Mouse (Mus musculus): ENCODE results near the gene Col15a1.

DNA sequence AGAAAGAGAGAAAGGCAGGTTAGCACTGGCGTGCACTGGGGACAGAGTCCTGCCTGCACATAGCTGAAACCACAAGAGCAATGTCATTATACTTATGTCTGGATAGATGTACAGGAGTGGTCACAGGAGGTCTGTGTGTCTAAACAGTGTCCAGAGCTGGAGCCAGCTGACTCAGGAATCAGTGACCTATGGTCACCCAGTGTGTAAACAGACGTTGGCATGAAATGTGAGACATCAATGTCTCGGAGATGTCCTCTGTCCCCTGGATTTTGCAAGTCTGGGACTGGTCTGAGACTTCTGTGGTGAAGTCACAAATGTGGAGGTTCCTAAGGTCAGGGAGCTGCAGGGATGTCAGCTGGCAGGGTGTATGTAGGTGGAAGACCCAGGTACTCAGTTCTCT, 50.2 kb downstream of the Col15a1 start:
- TF ChIP-seq POLR2A (IDR thresholded peaks at IDR 0.05; ENCODE audit: borderline replicate concordance, extremely low read depth, insufficient read depth, insufficient read length, poor library complexity, severe bottlenecking) (no peak), CTCF (IDR thresholded peaks at IDR 0.05; ENCODE audit: borderline replicate concordance, extremely low read depth, insufficient read depth, insufficient read length) (no peak)
